Mouse (Mus musculus) ZHBTc4 (cell line): ENCODE results near the gene Hoxb13.
A peak's percentile ranks its signal among the peaks of the same experiment; 100 is the strongest.

Experiments
- DNase-seq: peaks from one replicate; pipeline ENCODE4 v3.0.0-alpha.2; 2011; ENCODE audit warnings: low read depth, low spot score

Hoxb13 gene

DNA sequence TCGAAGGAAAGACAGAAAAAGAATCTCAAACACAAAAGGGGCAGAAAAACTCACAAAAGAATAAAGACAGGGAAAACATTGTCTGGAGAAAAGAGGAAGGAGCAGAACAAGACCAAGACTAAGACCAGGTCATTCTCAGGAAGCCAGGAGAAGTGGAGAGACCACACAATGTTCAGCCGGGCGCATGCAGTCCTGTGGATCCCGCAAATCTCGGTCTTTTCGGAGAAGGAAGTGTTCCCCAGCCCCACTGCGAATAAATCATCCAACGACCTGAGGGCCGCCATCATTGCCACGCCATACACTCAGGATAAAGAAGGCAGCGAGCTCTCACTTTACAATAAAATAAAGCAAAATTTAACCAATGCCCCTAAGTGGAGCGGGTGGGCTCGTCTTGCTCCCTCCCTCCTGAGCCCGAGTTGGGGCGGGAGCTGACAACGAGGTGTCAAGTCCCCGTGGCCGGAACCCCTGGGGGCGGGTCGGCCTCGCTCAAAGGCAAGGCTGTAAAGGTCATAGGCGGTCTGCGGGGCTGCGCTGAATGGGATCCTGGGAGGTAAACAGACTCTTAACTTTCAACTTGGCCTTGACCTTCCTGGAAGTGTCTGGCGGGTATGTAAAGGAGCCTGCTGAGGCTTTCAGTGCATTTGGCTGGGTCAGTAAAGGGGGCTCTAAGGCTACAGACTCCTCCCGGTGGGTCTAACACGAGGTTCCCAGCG, 4.2 kb upstream of the Hoxb13 start:
- peak; percentile 95 for DNase-seq

DNA sequence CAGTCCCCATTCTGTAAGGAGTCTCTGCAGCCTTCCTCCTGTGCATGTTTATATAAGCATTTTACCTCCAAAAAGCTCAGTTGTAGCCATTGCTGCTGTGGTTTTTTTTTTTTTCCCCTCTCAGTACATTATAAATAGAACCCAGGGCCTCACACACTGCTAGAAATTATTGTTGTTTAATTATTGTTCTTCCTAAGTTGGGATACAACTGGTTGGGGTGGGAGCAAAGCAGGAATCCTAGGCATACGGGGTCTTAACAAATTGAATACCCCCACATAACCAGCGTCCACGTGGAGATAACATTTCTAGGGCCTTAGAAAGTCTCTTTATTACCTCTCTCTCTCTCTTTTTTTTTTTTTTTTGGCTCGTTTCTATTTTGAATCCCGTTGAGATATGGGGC, 3.0 kb upstream of the Hoxb13 start:
- no peak for DNase-seq

DNA sequence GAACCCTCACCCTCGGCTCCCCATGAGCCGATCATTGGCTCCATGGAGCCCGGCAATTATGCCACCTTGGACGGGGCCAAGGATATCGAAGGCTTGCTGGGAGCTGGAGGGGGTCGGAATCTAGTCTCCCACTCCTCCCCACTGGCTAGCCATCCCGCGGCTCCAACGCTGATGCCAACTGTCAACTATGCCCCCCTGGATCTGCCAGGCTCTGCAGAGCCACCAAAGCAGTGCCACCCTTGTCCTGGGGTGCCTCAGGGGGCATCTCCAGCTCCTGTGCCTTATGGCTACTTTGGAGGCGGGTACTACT, 240 bp downstream of the Hoxb13 start:
- DNase-seq = no peak

DNA sequence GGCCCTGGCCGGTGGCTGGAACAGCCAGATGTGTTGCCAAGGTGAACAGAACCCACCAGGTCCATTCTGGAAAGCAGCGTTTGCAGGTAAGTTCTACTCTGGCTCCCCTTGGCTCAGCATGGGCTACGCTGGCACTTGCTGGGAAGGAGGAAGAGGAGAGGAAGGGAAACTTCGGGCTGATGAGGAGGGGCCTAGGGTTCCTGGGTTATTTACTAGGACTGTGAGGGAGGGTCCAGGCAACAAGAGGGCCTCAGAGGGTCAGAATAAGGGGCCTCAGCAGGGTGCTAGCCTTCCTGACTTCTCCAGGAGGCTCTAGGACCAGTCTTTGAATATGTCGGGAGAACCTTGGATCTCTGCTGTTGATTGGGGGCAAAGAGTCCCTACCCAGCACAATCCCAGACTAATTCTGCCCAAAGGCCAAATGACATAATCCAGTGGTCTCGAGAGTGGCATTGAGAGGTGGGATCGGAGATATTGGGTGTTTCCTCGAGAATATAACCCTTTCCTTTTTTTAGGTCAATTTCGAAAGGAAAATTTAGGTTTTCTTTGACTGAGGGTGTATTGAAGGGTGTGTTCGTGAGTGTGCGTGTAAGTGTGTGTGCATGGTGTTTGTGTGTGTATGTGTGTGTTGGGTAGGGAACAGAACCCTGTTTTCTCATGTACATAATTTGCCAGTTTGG, 985 bp downstream of the Hoxb13 start:
- no peak for DNase-seq

DNA sequence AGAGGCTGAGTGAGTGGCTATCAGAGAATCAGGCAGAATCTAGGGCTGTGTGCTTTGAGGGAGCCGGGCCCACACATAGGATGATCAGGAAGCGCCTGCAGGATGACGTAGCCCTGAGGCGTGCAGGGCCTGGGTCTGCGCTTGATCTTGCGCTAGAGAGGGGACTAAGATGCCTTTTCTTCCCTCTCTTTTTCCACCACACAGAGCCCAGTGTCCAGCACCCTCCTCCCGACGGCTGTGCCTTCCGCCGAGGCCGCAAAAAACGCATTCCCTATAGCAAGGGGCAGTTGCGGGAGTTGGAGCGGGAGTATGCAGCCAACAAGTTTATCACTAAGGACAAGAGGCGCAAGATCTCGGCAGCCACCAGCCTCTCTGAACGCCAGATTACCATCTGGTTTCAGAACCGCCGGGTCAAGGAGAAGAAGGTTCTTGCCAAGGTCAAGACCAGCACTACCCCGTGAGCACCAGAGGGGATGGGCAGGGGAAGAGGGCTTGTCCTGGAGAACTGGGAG, 1.7 kb downstream of the Hoxb13 start:
- peak; percentile 37 for DNase-seq

DNA sequence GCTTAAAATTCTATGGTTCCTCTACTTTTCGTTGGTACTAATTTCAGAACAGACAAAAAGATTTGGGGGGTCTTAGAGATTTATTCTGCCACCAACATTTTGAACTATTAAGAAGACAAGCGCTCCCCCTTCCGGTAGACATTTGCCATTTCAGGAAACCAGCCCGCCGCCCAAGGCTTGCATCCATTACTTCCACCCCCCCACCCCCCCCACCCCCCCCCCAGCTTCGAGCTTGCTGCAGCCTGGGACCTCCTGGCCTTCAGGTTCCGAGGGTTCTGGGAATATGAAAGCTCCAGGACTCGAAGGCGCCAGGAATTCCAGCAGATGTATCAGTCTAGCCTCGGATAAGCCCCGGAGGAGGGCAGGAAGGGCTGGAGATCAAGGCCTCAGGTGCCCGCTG, 4.5 kb downstream of the Hoxb13 start:
- peak; percentile 63 for DNase-seq

DNA sequence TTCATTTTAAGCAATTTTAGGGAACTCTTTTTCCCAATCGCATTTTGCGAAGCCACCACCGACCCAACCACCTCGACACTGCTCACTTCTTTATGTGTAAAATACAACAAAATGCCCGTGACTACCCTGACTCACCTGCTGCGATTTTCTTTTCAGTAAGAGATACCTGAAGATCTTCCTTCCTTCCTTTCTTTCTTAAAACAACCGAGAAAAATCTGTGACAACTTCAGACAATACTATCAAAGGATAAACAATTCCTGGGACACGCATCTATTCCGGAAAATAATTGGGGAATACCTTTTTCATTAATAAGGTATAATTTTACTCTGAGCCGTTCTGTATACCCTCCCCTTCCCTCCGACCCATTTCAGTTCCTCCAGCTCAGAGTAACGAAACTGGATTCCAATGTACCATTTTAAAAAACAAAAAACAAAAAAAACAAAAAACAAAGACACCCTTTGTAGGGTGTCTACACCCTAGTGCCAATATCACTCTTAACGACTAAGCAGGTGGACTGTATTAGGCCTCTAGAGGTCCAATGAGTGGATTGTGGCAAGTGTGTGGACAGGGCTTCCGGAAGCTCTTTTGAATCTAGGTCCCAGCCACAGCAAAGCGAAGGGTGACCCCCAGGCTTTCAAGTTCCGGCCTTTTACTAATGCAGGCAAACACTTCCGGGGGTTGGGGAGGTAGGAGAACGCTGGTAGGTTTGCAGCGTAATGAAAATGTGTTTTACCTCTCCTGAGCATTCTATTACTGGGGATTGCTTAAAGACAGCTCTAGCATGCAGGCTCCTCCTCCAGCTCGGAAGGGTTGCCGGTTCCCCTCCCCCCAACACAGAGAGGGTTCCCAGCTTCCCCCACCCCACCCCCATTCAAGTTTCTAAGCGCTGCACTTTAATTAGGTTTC, 5.3 kb downstream of the Hoxb13 start:
- peak; percentile 56 for DNase-seq

DNA sequence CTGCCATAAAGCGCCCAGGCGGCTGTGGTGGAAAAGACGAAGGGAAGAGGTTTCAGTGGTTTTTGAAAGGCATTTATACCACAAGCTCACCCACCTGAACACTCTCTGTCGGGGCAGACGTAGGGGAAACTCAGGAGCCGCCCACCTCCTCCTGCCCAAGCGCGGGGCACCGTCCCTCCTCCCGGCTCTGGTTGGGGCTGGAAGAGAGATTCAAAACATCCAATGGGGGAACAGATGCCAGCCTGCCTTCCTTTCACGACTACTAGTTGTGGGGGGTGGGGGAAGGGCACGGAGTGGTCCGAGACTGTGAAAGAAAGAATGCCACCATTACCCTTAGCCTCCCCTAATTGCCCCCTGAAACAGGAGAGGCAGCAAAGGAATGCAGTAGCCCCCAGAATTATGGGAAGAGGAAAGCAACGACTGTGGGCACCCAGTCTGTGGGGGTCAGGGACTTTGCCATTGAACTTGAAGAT, 6.1 kb downstream of the Hoxb13 start:
- peak; percentile 38 for DNase-seq

DNA sequence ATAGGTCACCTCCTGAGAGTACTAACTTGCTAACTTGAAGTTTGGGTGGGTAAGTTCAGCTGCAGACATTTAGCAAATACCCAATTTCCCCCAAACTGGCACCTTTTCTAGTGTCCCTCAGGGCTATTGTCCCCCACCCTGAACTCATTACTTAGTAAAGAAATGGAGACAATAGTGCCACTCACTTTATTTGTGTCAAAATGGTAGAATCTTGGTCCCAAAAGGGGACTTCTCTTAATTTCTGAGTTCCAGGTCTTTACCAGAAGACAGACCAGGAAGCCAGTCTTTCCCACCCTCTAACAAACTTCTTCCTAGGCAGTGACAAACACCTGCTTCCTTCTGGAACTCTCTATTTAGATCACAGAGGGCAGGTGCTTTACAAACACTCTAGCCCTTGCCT, 7.6 kb downstream of the Hoxb13 start:
- DNase-seq = no peak

DNA sequence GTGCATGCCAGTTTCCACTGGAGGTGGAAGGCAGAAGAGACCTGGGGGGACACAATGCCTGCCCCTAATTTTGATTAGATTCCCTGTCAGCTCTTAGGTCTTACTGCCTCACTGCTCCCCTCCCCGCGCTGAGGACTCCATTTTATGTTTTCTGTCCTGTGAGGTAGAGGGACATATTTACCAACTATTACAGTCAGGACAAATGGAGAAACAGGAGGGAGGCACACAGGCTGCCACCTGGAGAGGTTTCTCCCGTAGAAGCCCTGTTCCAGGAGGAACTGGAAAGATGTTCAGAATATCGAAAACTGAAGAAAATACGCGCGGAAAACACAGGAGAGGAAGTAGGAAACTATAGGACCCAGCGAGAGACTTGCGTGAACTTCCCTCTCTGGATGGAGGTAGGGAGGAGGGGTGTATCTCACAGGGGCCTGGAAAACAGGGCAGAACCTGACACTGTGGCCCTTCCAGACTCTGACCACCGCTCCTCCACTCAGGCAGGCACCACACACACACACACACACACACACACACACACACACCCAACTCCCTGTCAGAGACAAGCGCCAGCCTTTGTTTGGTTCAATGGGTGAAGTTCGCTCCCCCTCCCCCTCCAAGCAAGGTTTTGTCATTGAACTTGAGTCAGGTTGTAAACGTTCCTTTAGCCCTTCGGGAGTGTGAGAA, 8.4 kb downstream of the Hoxb13 start:
- peak; percentile 94 for DNase-seq

DNA sequence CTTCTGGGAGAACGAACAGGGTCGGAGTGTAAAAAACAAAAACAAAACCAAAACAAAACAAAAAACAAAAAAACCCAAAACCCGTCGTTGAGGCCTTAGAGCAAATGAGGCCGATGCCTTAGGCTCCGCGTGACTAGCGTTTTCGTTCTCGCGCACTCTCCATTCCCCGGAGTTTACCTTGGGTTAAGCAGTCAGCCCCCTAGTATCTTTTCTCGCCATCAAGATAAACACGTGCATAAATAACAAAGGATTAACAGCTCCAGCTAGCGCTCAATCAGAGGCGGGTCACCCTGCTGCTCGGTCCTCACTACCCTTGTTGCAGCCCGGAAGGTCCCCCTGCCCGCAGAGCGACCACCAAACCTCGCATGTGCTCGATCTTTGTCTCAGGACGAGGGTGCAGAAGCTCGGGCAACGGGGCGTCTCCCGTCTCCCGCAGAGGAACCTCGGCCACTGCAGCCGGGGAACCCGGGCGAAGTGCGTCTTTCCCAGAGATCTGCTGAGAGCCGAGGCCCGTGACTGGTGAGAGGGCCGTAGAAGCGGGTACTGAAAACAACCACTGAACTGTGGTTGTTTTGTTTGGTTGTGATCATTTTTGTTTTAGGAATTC, 9.2 kb downstream of the Hoxb13 start:
- peak; percentile 80 for DNase-seq

DNA sequence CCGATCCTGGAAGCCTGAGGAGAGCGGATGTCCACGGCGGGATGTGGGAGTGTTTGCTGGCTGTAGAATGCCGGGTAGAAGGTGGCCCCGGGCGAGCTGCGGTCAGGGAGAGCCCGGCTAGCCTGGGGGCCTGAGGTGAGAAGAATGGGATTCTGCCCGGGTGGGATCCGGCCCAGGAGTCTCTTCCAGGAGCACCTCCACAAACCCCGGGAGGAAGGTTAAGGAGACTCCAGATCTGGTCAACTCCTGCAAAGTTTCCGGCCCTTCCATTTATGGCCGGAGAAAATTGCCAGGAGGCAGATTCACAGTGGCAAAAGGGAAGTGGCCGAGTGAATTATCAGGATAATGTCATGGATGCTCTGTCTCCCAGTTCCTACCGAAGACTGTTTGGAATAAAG, 9.7 kb downstream of the Hoxb13 start:
- peak; percentile 46 for DNase-seq

DNA sequence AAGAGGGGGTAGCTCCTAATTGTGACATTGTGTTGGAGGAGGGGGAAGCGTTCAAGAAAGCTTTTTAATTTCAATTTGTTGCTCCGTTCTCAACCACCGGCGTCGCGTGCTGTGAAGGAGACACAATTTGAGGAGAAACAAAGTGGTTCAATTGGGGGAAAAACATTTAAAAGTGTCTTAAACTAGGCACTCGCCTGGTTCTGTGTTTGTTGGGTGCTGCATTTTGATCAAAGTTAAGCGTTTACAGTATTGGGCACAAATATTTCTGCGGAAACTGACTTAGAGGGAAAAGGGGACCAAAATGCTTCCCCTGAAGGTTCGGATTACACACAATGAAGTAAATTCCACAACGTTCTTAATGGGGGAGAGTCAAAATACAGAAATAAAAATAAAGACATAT, 10.2 kb downstream of the Hoxb13 start:
- no peak for DNase-seq

DNA sequence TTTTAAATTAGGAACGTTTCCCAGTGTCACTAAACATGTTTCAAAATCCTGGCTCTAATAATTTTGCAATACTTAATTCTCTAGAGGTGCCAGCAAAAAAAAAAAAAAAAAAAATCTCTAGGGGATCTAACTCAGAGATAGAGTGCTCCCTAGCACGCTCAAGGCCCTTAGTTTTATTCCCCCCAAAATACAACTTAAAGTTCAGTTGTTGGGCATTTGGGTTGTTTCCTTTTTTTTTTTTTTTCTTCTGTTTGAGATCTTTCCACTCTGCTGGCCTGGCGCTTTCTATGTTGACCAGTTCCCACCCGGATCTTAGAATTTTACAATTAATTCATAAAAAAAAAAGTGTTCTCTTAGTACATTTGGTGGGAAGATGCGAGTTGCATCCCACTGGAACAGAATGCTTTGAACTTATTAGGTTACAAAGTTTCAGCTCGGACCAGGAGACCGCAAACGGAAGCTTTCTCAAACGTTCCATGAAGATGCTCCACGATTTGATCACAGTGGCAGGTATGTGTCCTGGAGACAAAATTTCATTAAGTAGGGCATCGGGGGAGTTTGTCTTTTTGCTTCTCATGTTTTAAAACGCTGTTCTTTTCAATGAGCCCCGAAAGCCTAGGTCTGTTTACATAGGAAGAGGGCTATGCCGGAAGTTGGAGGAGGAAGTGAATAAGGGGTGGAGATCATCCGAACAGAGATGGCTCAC, 11.5 kb downstream of the Hoxb13 start:
- DNase-seq = no peak

DNA sequence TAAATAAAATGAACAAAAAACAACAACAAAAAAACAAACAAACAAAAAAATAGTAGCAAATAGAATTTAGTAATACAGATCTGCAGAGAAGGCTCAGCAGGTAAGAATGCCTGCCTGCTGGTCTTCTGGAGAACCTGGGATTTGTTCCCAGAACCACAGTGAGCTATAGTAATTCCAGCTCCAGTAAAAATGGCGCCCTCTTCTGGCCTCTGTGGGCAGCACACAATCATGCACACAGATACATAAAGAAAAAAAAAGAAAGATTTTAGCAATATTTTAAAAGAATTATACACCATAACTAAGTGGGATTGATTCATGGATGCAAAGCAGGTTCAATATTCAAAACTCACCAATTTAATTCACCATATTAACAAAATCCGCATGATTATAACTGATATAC, 29.7 kb downstream of the Hoxb13 start:
- DNase-seq = peak; percentile 77

DNA sequence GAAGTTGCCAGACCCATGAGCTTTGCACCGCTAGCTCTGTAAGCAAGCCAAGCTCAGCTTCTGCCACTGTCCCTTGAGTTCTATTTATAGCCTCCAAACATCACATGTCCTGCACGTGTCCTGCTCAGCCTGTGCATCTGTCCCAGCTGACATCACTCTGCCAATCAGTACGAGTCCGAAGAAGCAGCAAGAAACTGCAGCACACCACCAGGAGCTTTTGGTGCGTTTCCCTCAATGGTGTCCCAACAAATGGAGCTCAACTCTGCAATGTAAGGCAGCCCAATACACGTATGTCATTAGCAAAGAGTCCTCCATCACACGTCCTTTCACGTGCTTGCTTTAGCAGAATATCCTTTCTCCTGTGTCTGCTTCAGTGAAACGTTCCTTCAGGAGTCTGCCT, 33.6 kb downstream of the Hoxb13 start:
- DNase-seq = peak; percentile 60

DNA sequence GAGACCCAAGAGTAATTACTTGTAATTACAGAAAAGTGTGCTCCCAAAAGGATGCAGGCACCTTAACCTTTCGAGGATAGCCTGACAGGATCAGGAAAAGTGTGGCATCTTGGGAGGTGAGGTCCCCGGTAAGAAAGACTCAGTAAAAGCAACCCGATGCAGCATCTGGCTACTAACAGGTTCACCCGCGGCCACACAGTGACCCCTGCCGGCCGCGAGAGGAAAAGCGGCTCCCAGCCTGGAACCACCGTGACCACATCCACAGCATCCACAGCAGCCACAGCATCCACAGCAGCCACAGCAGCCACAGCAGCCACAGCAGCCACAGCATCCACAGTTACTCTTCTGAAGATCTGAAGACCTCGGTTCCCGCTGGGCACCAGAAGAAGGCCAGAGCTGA, 40.8 kb downstream of the Hoxb13 start:
- DNase-seq = peak; percentile 84

DNA sequence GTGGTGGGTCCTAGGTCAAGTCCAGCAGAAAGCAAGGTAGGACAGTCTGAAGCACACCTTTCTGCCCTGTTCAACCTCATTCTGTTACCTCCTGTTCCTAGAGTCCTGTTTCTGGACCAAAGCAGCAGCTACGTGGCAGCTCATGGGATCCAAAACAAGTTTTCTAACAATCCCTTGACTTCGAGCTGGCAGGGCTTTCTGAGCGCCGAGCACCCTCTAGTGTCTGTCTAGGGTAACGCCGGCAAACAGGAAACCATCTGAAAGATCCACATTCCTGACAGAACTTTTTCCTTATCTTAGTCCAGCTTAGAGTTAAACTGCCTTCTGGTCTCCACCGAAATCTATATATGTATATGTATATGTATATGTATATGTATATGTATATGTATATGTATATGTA, 46.1 kb downstream of the Hoxb13 start:
- DNase-seq = peak; percentile 81
